Mouse (Mus musculus): Measurements from ENCODE around the gene 4921507P07Rik.
"Not testable (repeated sequence)": the region's sequence is repeated elsewhere in the genome, so short reads cannot be mapped to it uniquely, and the experiment has no call there.

Gene 4921507P07Rik

GRCm38 (mm10) chr6:50596301-50597211, at the start of gene 4921507P07Rik:
Gene 4921507P07Rik, minus strand, starts transcription at chr6:50596632.
- peak; percentile 83 for DNase-seq (ENCODE audit: low read depth, low spot score)

DNA sequence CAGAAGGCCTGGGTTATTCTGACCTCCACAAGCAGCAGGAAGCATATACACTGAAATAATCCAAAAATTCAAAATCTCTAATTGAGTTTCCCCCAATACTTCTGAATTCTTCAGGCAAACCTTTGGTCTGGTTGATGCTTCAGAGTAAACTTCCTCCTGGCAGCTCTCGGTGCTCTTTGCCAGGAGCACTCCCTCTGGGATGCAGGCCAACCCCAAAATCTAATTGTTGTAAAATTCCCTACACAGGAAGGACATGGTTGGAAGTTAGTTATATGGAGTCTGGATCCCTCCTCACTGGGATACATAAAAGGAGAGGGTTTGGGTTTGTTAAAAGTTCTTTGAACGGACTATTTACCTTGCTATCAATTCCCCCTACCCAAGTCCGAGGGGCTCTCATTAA, 48.3 kb upstream of the 4921507P07Rik start:
- DNase-seq (ENCODE audit: low read depth, low spot score): no peak

DNA sequence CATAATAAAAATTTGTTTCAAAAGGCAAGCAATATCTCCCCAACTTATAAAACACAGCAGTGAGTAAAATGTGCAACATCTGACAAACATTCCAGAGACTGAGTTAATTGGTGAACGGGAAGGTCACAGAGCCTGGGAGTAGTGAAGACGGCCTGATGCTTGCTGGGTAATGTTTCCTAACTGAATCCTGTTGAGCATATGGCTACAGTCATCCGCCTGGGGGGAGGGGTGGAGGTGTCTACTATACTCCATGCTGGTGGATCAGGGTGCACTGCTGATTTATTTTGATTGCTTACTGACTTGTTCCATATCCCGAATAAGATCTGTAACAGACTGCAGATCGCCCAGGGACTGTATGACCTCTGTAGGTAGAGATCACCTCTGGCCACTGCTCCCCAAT, 45.5 kb upstream of the 4921507P07Rik start:
- no peak for DNase-seq (ENCODE audit: low read depth, low spot score)

DNA sequence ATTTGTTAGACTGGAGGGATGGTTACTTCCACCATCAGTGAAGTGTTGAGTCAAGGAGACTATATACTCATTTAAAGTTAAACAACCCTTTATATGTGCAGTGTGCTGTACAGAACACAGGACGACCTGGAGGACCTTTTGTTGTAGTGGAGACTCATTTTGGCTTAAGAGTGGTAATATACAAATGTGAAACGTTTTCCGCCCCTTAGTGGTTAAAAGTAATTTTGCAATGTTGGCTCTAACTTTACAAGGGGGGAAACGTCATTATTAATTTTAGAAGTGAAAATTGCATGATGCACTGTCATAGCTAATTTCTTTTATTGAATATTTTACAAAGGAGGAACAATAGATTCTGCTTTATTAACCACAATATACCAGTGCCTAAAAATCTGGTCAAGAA, 43.9 kb upstream of the 4921507P07Rik start:
- no peak for DNase-seq (ENCODE audit: low read depth, low spot score)

GRCm38 (mm10) chr6:50639656-50640055, 43.2 kb upstream of the 4921507P07Rik start:
- no peak for DNase-seq (ENCODE audit: low read depth, low spot score)

DNA sequence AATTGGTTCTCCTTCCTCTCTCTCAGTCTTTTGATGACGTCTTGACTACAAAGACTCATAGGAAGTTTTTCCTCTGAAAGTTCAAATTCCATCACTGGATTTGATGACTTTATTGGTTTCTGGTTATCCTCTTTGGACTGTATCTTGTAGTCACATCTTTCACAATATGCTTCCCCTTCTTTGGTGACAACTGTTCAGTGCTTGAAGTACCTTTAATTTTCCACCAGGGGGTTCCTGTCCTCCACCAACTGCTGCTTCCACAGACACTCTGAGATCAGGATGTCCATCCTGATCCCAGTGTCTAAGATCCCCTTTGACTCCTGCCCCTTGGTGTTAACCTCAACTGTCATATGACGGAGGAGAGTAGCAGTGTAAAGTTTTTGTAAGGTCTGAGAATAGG, 29.7 kb upstream of the 4921507P07Rik start:
- not testable (repeated sequence) for DNase-seq (ENCODE audit: low read depth, low spot score)

- DNase-seq (ENCODE audit: low read depth, low spot score): not testable (repeated sequence)
Observed at GRCm38 (mm10) chr6:50618273-50618672, 21.8 kb upstream of the 4921507P07Rik start.

GRCm38 (mm10) chr6:50601620-50602019, 5.2 kb upstream of the 4921507P07Rik start:
- DNase-seq (ENCODE audit: low read depth, low spot score): peak; percentile 26

DNA sequence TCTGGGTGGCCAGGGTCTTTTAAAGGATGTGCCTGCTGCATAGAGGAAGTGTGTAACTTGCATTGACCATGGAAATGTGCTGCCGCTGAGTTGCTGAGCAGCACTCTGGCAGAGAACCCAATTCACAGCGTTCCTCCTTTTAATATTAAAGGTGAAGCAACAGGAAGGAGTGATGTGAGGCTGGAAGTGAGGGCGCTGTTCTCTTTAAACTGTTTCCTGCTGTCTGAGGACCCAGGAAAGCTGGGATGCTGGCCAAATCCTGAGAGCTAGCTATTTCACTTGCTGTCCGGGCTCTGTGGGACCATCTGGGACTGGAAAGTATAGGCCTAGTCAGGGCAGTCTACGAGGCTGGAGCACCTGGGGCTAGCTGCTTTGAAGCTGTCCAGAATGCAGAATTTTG, 2.1 kb upstream of the 4921507P07Rik start:
- no peak for DNase-seq (ENCODE audit: low read depth, low spot score)

DNA sequence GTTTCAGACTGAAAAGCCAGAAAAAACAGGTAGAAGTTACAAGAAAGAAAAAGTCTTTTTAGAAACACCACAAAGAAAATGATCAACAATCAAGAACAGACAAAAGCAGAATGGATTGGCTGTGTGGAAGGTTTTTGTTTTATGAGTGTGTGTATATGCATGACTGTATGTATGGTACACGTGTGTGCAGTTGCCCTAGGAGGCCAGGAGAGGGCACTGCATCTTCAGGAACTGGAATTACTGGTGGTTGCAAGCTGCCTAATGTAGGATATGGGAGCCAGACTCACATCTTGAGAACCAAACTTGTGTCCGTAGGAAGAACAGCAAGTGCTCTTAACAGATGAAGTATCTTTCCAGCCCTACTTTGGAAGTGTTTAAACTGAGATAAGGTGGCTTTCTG, 2.1 kb downstream of the 4921507P07Rik start:
- no peak for DNase-seq (ENCODE audit: low read depth, low spot score)

- no peak for DNase-seq (ENCODE audit: low read depth, low spot score)
Observed at GRCm38 (mm10) chr6:50593334-50593845, 3.0 kb downstream of the 4921507P07Rik start.

DNA sequence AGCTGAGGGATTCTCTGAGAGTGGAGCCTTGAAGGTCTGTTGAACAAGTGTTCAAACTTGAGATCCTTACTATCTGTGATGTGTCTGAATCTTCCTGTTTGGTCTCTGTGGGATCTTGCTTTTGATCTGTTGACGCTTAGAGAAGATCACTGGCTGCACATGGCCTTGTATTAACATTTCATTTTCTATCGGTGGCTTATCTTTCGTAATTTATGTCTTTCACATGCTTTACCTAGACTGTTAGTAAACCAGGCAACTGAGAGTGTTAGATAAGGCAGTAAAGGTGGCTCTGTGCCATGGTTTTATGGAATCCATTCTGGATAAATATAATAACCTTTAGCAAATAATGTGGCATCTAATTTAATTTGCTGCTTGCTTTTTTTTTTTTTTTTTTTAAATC, 6.2 kb downstream of the 4921507P07Rik start:
- no peak for DNase-seq (ENCODE audit: low read depth, low spot score)

DNA sequence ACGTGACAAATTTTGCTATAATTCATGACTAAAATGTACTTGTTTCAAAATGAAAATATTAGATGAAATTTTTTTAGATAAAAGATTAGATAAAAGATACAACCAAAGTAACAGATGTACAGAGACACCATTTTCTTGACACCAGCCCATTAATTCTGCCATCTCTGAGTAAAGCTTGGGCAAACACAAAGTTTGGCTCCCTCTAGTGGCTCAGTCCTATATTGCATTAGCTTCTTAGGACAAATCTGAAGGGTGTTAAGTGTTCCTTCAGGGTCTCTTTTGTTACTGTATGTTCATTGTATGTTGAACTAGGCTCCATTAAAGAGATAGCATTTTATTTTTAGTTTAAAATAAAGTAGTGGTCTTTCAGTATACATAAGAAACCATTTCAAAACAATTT, 8.2 kb downstream of the 4921507P07Rik start:
- DNase-seq (ENCODE audit: low read depth, low spot score): peak; percentile 57

DNA sequence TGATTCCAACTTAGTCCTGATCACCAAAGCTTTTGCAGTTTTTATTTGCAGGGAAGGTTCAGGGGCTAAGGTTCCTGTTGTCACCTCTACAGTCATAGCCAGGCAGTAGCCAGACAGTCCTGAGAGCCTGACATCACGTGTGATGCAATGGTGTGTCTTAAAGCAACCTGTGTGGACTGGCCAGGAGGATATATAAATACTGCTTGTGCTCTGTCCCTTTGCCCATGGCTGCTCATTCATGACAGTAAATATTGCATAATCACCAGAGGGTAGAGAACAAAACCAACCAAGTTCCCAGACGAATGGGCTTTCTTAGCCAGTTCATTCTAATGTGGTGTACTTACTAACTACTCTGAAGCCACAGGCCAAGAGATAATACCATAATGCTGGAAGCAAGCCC, 9.0 kb downstream of the 4921507P07Rik start:
- no peak for DNase-seq (ENCODE audit: low read depth, low spot score)

DNA sequence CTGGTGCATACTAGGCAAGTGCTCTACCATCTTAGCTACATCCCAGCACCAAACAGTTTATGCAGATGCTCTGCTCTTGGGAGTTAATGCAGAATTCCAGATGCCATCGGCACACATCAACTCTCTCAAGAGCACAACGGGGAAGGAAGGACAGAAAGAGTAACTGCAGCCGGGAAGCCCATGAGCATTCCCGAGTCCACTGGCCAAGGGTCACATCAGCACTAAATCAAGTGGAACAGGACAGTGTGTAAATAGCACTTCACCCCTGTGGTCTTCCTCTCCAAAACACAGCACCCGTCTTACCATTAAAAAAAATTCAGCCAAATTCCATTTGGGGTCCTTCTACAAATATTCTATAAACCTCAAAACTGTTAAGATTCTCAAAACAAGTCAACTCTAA, 10.1 kb downstream of the 4921507P07Rik start:
- DNase-seq (ENCODE audit: low read depth, low spot score): no peak

- no peak for DNase-seq (ENCODE audit: low read depth, low spot score)
Observed at GRCm38 (mm10) chr6:50585733-50586132, 10.7 kb downstream of the 4921507P07Rik start.

DNA sequence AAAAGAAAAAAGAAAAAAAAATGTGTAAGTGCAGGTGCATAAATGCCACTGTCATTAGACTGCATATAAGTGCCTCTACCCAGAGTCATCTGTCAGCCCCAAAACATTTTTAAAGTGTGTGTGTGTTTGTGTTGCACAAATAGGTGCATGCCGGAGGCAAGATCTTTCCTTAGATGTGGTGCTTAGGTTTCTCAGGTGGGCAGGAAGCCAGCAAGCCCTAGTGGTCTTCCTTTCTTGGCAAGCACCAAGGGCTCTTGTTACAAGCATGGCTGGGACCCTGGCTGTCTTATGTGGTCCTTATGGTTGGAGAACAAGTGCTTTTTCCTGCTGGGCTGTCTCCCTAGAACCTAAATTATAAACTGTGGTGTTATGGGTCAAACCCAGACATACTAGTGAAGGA, 24.8 kb downstream of the 4921507P07Rik start:
- DNase-seq (ENCODE audit: low read depth, low spot score): no peak

- DNase-seq (ENCODE audit: low read depth, low spot score): no peak
Observed at GRCm38 (mm10) chr6:50566997-50567255, 29.5 kb downstream of the 4921507P07Rik start.

DNA sequence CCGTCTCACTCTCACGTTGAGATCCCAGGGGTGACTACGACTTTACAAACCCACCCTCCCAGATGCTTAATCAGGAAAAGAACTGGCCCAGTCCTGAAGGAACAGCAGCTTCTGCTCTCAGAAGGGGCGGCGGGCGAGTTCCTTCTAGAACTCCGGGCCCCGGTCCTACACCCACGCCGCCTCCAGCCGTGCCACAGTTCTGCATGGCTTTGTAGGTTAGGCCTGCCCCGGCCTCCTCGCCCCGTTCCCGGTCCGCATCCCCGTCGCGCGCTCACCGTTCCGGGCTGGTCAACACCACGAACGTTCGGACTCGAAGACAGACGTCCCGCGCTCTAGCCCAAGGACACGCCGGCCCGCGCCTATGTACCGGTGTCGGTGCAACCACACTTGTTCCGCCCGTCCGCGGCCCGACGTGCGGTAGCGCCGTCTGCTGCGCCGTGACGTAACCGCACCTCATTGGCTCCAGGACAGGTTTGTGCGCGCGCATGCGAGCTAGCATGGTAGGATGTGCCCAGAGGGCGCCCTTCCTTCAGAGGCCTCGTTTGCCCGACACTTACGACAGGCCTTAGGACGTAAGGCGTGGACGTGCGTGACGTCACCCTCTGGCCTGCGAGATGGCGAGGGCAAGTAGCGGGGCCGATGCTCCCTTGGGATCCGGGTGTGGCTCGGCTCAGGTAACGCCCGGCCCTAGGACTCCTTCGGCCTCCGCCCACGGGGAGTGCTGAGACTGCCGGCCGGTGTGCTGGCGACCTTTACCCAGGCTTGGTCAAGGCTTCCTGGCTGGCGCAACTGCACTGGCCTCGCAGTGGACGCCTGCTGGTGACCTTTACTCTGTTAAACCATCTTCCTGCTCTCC, 30.1 kb downstream of the 4921507P07Rik start, which contains the start of gene Cycs:
Cycs (minus strand) TSS at position 398 of the 856 bp plus-strand sequence.
- DNase-seq (ENCODE audit: low read depth, low spot score): peak; percentile 100

- no peak for DNase-seq (ENCODE audit: low read depth, low spot score)
Observed at GRCm38 (mm10) chr6:50563651-50564050, 32.8 kb downstream of the 4921507P07Rik start.

- no peak for DNase-seq (ENCODE audit: low read depth, low spot score)
Observed at GRCm38 (mm10) chr6:50562421-50562820, 34.0 kb downstream of the 4921507P07Rik start.

DNA sequence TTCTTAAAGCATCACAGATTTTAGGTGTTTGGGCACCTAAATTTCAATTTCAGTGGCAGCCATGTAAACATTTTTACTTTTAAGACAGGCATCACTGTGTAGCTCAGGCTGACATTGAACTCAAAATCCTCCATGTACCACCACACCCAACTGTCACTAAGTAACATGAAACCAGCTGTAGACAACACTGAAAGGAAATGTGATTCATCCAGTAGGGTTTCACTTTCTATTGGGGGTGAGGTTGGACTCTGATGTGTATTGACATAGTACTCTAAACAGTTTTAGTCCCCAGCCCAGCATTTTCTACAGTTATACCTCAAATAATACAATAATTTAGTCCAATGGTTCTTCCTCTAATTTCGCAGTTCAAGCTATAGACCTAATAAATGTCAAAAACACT, 35.7 kb downstream of the 4921507P07Rik start:
- DNase-seq (ENCODE audit: low read depth, low spot score): no peak

Data from embryo, embryonic 11.5 days (tissue).